Mouse (Mus musculus): ENCODE measurements at regions not wholly inside any gene's neighbourhood (a gene's known extent, or its start where the extent isn't known, plus 50 kb on each side); places are given as distances from the start of the nearest gene placed in this dataset.

GRCm38 (mm10) chr15:5554926-5555325, 310.9 kb upstream of the Ptger4 start:
- TF ChIP-seq CTCF (IDR thresholded peaks at IDR 0.05 in 2 of 3, conservative IDR thresholded peaks at IDR 0.05 in 1 of 3; ENCODE audit: control insufficient read depth in 1 of 3, insufficient read depth in 1 of 3, low read depth in 2 of 3, low read length in 3 of 3, poor library complexity in 1 of 3, severe bottlenecking in 1 of 3), result no peak
- no peak for TF ChIP-seq TCF12 (IDR thresholded peaks at IDR 0.05; ENCODE audit: low read depth, low read length)
- no peak for TF ChIP-seq POLR2AphosphoS5 (IDR thresholded peaks at IDR 0.05; ENCODE audit: borderline replicate concordance, low read depth, low read length)
- TF ChIP-seq POLR2A (IDR thresholded peaks at IDR 0.05; ENCODE audit: control insufficient read depth in 1 of 2, insufficient read depth in 1 of 2, low read depth in 1 of 2, low read length in 2 of 2, poor library complexity in 1 of 2), result no peak
- TF ChIP-seq USF1 (IDR thresholded peaks at IDR 0.05; ENCODE audit: low read depth, low read length), result no peak
- no peak for TF ChIP-seq ETS1 (IDR thresholded peaks at IDR 0.05; ENCODE audit: low read depth, low read length)
- no peak for TF ChIP-seq TBP (IDR thresholded peaks at IDR 0.05; ENCODE audit: low read depth, low read length)
- no peak for TF ChIP-seq ZMIZ1 (IDR thresholded peaks at IDR 0.05; ENCODE audit: low read depth, low read length)
- no peak for TF ChIP-seq POLR2AphosphoS2 (IDR thresholded peaks at IDR 0.05; ENCODE audit: low read length)
- TF ChIP-seq ZNF384 (IDR thresholded peaks at IDR 0.05; ENCODE audit: low read depth, low read length), result no peak
- no peak for TF ChIP-seq HCFC1 (IDR thresholded peaks at IDR 0.05; ENCODE audit: low read depth, low read length)
- TF ChIP-seq MYC (IDR thresholded peaks at IDR 0.05; ENCODE audit: low read depth, low read length), result no peak
- no peak for TF ChIP-seq GATA1 (IDR thresholded peaks at IDR 0.05; ENCODE audit: low read depth, low read length)

Data from MEL (cell line).